Mouse (Mus musculus): Measurements from ENCODE around the gene Hormad2. TPM values are rescaled to one million over a fixed set of nuclear protein-coding genes. Genes with fewer than 3 reads are reported as not detected.
A peak's percentile ranks its signal among the peaks of the same experiment; 100 is the strongest.

The Hormad2 gene
- 0.17 and 0.44 TPM in 2 replicates for polyA plus RNA-seq (2015; fragmentation: Nextera tagmentation; extraction: Ambion mirVana)

- H3K4me1 ChIP-seq = 0 out of 2 replicates have a peak, but pooled peaks cover 3% of the 10 kb centered on the region
- H3K36me3 ChIP-seq = no peaks in the 10 kb centered on the region
- H3K4me2 ChIP-seq = 0 out of 2 replicates have a peak within 1 kb of the TSS, but pooled peaks have one; percentile 5
- WGBS = 53% methylated on average over 19 of the region's 19 CpGs
- H3K27ac ChIP-seq = no peak within 1 kb of the TSS
- H3K27me3 ChIP-seq (replicated peaks) = no peaks in the 10 kb centered on the region
- ATAC-seq (ENCODE audit: insufficient read depth, low FRiP score, low read depth) = no peak
- H3K4me3 ChIP-seq (replicated peaks) = no peak within 1 kb of the TSS
- H3K9ac ChIP-seq = no peak within 1 kb of the TSS
- no peaks in the 10 kb centered on the region for H3K9me3 ChIP-seq
Measured at GRCm38 (mm10) chr11:4440978-4441377, at the start of gene Hormad2. TSS of gene Hormad2 (minus strand) at chr11:4441105.

DNA sequence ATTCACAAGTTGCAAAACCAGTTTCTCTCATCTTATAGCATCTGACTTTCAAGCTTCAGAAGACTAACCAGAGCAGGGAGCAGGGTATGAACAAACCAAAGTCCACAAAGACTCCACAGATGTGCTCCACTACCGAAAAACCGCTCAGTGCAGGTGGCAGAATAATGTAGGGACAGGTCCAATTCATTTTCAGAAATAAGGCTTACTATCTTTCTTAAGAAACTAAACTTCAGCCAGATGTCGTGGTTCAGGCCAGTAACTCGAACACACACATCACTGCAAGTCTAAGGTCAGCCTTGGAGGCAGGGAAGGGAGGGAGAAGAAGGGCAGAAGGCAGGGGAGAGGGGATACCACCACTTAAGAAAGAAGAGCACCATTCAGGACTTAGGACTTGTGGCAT, 48.3 kb upstream of the Hormad2 start:
- no peak for ATAC-seq (ENCODE audit: insufficient read depth, low FRiP score, low read depth)
- H3K4me3 ChIP-seq (replicated peaks) = no peak overlapping the region
- H3K4me1 ChIP-seq = peaks cover 12% of the 10 kb centered on the region; the same call in 1 of the 2 replicates
- no peaks in the 10 kb centered on the region for H3K27me3 ChIP-seq (replicated peaks)
- no peaks in the 10 kb centered on the region for H3K9me3 ChIP-seq
- peaks cover 68% of the 10 kb centered on the region for H3K36me3 ChIP-seq
- no peak overlapping the region for H3K4me2 ChIP-seq
- H3K27ac ChIP-seq = peak overlapping the region; percentile 21; the same call in 1 of the 2 replicates
- no peak overlapping the region for H3K9ac ChIP-seq
- 89% methylated on average over 4 of the region's 4 CpGs for WGBS

GRCm38 (mm10) chr11:4488798-4489197, 47.9 kb upstream of the Hormad2 start:
- Histone ChIP-seq H3K4me3 (replicated peaks) (no peak overlapping the region), H3K27me3 (replicated peaks) (no peaks in the 10 kb centered on the region), H3K9me3 (no peaks in the 10 kb centered on the region), H3K27ac (no peak overlapping the region; the same call in 1 of the 2 replicates), H3K4me2 (no peak overlapping the region), H3K4me1 (peaks cover 12% of the 10 kb centered on the region; the same call in 1 of the 2 replicates), H3K9ac (no peak overlapping the region), H3K36me3 (peaks cover 68% of the 10 kb centered on the region)
- WGBS = 87% methylated on average over 2 of the region's 2 CpGs
- no peak for ATAC-seq (ENCODE audit: insufficient read depth, low FRiP score, low read depth)

DNA sequence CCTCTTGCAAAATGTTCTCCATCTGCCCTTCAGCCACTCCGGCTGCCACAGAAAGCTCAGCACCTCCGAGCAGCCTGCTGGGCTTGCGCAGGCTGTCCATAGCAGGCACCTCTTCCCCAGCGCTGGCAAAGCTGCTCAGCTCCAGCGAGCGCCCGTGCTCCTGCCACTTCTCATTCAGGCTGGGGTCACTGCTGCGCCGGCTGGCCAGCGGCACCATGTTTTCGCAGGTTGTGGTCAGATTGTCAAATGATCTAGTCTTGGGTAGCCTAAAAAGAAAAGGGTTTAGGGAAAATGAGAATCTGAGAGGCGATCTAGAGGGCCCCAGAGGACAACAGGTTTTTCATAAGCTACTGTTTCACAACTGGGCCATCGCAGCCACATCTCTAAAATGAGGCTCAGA, 47.5 kb upstream of the Hormad2 start:
- Histone ChIP-seq H3K27ac (no peak overlapping the region; the same call in 1 of the 2 replicates), H3K9me3 (no peaks in the 10 kb centered on the region), H3K9ac (no peak overlapping the region), H3K4me1 (peaks cover 12% of the 10 kb centered on the region; the same call in 1 of the 2 replicates), H3K27me3 (replicated peaks) (no peaks in the 10 kb centered on the region), H3K4me3 (replicated peaks) (no peak overlapping the region), H3K4me2 (no peak overlapping the region), H3K36me3 (peaks cover 70% of the 10 kb centered on the region)
- ATAC-seq (ENCODE audit: insufficient read depth, low FRiP score, low read depth) = no peak
- WGBS = 94% methylated on average over 13 of the region's 13 CpGs

DNA sequence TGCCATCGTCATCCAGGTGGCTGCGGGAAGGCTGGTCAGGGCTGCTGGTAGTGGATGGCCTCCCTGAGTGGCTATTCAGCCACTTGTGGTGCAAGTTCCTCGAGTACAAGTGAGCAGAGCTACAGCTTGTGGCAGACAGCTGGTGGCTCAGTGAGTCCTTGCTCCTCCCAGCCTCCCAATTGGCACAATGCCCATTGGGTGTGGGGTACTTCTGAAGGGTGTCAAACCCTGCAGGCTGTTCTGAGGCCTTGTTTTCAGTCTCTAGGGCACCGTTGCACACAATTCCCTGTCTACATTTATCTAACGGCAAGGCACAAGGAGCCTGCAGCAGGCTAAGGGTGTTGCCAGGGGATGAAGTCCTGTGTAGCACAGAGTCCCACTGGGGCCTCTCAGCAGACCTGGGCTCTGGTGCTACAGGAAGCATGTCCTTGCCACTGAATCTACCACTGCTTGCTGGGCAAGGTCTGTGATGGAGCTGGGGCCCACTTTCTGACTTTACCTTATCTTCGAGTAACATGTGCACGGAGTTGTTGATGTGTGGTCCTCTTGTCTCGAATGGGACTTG, 46.6 kb upstream of the Hormad2 start:
- Histone ChIP-seq H3K9me3 (no peaks in the 10 kb centered on the region), H3K27ac (peak overlapping the region; percentile 3; the same call in 1 of the 2 replicates), H3K4me1 (peaks cover 12% of the 10 kb centered on the region; the same call in 1 of the 2 replicates), H3K27me3 (replicated peaks) (no peaks in the 10 kb centered on the region), H3K9ac (no peak overlapping the region), H3K4me2 (no peak overlapping the region), H3K4me3 (replicated peaks) (no peak overlapping the region), H3K36me3 (peaks cover 75% of the 10 kb centered on the region)
- 68% methylated on average over 8 of the region's 8 CpGs for WGBS
- peak; percentile 89; the same call in 1 of the 2 replicates for ATAC-seq (ENCODE audit: insufficient read depth, low FRiP score, low read depth)

- no peak overlapping the region for H3K9ac ChIP-seq
- peaks cover 12% of the 10 kb centered on the region; the same call in 1 of the 2 replicates for H3K4me1 ChIP-seq
- no peak overlapping the region for H3K4me3 ChIP-seq (replicated peaks)
- no peak overlapping the region for H3K4me2 ChIP-seq
- H3K27me3 ChIP-seq (replicated peaks) = no peaks in the 10 kb centered on the region
- ATAC-seq (ENCODE audit: insufficient read depth, low FRiP score, low read depth) = no peak
- no peaks in the 10 kb centered on the region for H3K9me3 ChIP-seq
- peaks cover 80% of the 10 kb centered on the region for H3K36me3 ChIP-seq
- H3K27ac ChIP-seq = no peak overlapping the region
- 91% methylated on average over 5 of the region's 5 CpGs for WGBS
Measured at GRCm38 (mm10) chr11:4484541-4484940, 43.6 kb upstream of the Hormad2 start.

DNA sequence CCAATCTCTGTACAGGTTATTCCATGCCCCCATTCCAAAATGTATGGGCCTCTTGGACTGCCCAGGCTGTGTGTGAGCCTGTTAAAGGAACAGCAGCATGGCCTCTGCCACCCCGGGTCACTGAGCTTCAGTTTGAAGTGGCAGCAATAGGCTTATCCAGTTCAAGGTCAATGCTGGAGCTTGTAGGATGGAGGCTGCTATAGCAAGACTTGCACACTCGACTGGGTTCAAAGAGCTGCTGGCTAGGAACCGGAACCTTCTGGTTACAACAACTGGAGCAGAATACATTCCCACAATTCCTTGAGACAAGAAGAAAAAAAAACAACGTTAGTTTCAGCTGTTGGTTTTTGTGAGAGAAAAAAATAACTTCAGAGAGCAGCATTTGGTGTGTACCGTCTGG, 41.7 kb upstream of the Hormad2 start:
- Histone ChIP-seq H3K4me1 (peaks cover 5% of the 10 kb centered on the region; the same call in 1 of the 2 replicates), H3K27ac (no peak overlapping the region), H3K4me3 (replicated peaks) (no peak overlapping the region), H3K27me3 (replicated peaks) (no peaks in the 10 kb centered on the region), H3K36me3 (peaks cover 66% of the 10 kb centered on the region), H3K9me3 (no peaks in the 10 kb centered on the region), H3K4me2 (no peak overlapping the region), H3K9ac (no peak overlapping the region)
- ATAC-seq (ENCODE audit: insufficient read depth, low FRiP score, low read depth) = no peak
- WGBS = 84% methylated on average over 5 of the region's 5 CpGs

DNA sequence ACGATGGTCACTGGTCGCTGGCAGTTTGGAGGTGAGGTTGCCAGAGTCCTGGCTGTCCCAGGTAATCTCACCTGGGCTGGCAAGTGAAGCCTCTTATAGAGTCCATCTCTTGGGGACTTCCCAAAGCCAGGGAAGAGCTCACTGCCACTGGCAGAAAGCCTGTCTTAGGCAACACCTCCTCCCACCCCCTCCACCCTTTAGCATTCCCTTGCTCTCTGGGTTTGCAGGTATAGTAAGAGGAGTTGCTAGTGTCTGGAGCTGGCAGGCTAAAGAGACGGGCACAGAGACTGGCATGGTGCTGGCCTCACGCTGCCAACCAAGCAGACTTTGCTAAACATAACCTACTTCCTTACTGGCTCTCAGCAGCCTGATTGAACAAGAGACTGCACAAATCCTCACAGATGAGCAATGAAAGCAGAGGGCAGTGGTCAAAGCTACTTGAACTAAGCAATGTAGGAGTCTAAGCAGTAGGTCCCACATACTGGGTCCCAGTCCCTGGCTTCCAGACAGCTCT, 35.3 kb upstream of the Hormad2 start:
- ATAC-seq (ENCODE audit: insufficient read depth, low FRiP score, low read depth) = no peak
- Histone ChIP-seq H3K9ac (no peak overlapping the region), H3K27me3 (replicated peaks) (no peaks in the 10 kb centered on the region), H3K9me3 (no peaks in the 10 kb centered on the region), H3K4me2 (no peak overlapping the region), H3K4me3 (replicated peaks) (no peak overlapping the region), H3K4me1 (no peaks in the 10 kb centered on the region), H3K27ac (no peak overlapping the region), H3K36me3 (peaks cover 18% of the 10 kb centered on the region)
- WGBS = 87% methylated on average over 4 of the region's 4 CpGs

- Histone ChIP-seq H3K9me3 (no peaks in the 10 kb centered on the region), H3K36me3 (no peaks in the 10 kb centered on the region), H3K27me3 (replicated peaks) (no peaks in the 10 kb centered on the region), H3K9ac (no peak overlapping the region), H3K4me3 (replicated peaks) (no peak overlapping the region), H3K4me2 (no peak overlapping the region), H3K27ac (no peak overlapping the region), H3K4me1 (no peaks in the 10 kb centered on the region)
- WGBS = 76% methylated on average over 7 of the region's 7 CpGs
- no peak for ATAC-seq (ENCODE audit: insufficient read depth, low FRiP score, low read depth)
Measured at GRCm38 (mm10) chr11:4472464-4473179, 31.7 kb upstream of the Hormad2 start.

GRCm38 (mm10) chr11:4471734-4472133, 30.8 kb upstream of the Hormad2 start:
- H3K9ac ChIP-seq = no peak overlapping the region
- H3K27me3 ChIP-seq (replicated peaks) = no peaks in the 10 kb centered on the region
- WGBS = 77% methylated on average over 5 of the region's 5 CpGs
- H3K4me2 ChIP-seq = no peak overlapping the region
- no peaks in the 10 kb centered on the region for H3K4me1 ChIP-seq
- no peaks in the 10 kb centered on the region for H3K36me3 ChIP-seq
- H3K4me3 ChIP-seq (replicated peaks) = no peak overlapping the region
- ATAC-seq (ENCODE audit: insufficient read depth, low FRiP score, low read depth) = no peak
- no peaks in the 10 kb centered on the region for H3K9me3 ChIP-seq
- no peak overlapping the region for H3K27ac ChIP-seq

DNA sequence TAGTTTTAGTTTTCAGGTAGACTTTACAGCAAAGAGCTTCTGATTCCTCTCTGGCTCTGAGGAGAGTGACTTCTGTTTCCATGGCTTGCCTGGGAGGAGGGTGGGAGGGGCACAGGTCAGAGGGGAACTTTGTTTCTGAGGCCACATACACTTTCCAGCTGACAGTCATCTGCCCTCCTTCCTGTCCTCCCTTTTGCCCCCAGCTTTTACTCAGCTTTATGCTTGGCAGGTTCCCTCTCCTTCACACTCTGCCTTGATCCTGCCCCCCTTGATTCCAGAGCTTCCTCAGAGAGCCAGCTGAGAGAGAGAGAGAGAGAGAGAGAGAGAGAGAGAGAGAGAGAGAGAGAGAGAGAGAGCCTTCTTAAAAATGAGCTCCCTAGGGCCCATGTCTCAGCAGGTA, 30.3 kb upstream of the Hormad2 start:
- no peak overlapping the region for H3K4me2 ChIP-seq
- no peak for ATAC-seq (ENCODE audit: insufficient read depth, low FRiP score, low read depth)
- H3K27me3 ChIP-seq (replicated peaks) = no peaks in the 10 kb centered on the region
- no peaks in the 10 kb centered on the region for H3K36me3 ChIP-seq
- H3K4me1 ChIP-seq = no peaks in the 10 kb centered on the region
- no peak overlapping the region for H3K27ac ChIP-seq
- no peaks in the 10 kb centered on the region for H3K9me3 ChIP-seq
- H3K9ac ChIP-seq = no peak overlapping the region
- H3K4me3 ChIP-seq (replicated peaks) = no peak overlapping the region

DNA sequence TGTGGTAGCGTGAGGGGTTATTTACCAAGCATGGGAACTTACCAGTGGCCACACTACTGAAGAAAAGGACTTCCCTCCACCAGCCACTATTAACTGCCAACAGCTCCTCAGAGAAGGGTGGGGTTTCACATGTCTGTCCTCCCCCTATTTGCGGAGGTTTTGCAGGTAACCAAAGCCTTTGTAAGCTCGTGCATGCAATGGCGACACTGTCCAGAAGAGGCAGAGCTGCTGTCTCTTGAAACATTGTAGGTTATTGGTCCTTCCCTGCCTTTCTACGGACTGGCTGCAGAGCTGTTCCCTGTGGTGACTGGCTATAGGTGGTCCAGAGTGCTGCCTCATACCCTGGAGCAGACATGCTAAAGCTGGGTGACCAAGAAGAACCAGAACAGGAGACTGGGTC, 28.2 kb upstream of the Hormad2 start:
- H3K27me3 ChIP-seq (replicated peaks) = no peaks in the 10 kb centered on the region
- no peaks in the 10 kb centered on the region for H3K4me1 ChIP-seq
- H3K9me3 ChIP-seq = no peaks in the 10 kb centered on the region
- H3K4me3 ChIP-seq (replicated peaks) = no peak overlapping the region
- no peaks in the 10 kb centered on the region for H3K36me3 ChIP-seq
- no peak overlapping the region for H3K4me2 ChIP-seq
- ATAC-seq (ENCODE audit: insufficient read depth, low FRiP score, low read depth) = no peak
- no peak overlapping the region for H3K27ac ChIP-seq
- no peak overlapping the region for H3K9ac ChIP-seq
- WGBS = 57% methylated on average over 5 of the region's 5 CpGs
